Mouse (Mus musculus) CD4-positive, CD25-positive, alpha-beta regulatory T cell, adult 2 months (primary cell): ENCODE results near the gene Scnm1.

Experiments used
- DNase-seq: peaks from one replicate; pipeline ENCODE4 v3.0.0-alpha.2; 2012; ENCODE audit warnings: low read depth, low spot score

Scnm1 gene

DNA sequence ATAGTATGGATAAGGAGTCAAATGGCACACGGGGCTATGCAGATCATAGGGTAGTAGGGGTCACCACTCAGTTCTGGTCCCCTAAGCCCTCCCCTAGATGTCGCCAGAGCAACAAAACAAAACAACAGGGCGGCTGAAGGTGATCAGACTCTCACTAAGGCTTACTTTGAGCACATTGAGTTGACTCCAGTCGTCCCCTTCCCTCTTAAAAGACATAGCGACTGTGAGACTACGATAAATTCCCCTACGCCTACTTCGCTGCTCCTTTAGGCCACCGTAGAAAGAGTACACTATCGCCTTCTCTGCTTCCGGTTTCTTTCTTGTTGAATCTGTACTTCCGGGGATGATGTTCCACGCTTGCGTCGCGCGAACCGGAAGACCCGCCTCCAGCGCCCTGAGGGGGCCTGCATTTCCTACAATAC, at the start of gene Scnm1, which contains the start of gene Lysmd1:
Gene Scnm1, minus strand, starts transcription at position 332 of the 422 bp plus-strand sequence.
Gene Lysmd1, plus strand, starts transcription at position 409 of the 422 bp plus-strand sequence.
- peak; percentile 96 for DNase-seq

DNA sequence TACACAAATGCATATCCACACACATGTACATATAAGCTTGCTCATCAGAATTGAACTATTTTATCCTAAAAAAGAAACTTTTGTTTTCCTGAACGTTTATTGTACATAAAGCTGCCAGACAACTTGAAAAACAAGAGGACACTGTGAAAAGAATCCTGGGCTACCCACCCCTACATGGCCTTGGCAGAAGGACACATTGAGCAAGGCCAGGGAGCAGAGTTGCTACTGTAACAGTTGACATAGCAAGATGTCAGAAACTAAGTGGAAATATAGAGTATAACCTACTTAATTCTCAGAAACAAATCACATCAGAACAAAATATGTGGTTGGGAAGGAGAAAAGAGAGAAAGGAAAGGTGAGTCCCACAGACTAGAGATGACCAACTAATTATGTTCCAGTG, 48.0 kb upstream of the Scnm1 start:
- no peak for DNase-seq

DNA sequence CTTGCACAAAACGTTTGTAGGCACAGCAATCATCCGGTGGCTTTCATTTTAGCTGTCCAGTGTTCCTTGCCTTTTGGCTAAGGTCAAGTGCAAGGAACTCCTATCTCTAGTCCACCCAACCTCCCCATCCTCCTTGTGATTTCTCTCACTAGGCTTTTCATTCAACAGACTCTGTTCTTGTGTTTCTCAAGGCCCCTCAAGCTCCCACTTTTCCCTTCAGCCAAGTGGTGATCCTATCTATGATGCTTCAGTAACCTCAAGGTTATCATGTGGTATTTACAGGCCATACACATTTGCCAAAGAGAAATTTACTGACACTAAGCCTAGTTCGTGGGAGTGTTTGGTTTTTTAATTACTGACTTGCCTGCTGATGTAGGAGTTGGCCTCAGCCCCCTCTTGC, 46.1 kb upstream of the Scnm1 start:
- DNase-seq = no peak

DNA sequence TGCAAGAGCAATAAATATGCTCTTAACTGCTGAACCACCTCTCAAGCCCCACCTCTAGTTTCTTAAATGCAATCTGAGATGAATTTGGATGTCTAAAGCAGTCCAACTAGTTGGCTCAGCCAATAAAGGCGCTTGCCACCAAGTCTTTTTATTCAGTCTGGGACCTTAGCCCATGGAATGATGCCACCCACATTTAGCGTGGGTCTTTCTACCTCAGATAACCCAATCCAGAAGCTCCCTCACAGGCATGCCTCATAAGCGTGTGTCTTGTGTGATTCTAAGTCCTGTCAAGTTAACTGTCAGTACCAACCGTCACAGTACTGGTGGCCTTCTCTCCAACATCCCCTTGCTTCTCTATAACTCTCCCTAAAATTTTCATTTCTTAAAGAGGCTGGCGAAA, 45.1 kb upstream of the Scnm1 start:
- DNase-seq = no peak

DNA sequence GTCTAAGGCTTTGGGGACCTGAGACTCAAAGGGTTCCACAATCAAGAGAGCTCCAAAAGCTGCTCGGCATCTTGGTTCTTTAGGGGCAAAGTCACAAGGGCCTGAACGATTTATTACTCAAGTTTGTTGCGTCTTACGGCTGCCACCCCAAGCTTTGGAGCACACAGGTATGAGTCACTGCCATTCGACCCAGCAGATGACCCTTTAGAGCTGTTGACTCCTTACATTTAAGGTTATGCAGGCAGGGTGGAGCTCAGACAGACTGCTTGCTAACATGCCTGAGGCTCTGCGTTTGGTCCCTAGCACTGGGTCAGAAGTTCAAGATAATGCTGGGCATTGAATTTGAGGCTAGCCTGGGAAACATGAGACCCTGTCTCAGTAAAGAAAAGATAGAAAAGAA, 43.8 kb upstream of the Scnm1 start:
- no peak for DNase-seq

DNA sequence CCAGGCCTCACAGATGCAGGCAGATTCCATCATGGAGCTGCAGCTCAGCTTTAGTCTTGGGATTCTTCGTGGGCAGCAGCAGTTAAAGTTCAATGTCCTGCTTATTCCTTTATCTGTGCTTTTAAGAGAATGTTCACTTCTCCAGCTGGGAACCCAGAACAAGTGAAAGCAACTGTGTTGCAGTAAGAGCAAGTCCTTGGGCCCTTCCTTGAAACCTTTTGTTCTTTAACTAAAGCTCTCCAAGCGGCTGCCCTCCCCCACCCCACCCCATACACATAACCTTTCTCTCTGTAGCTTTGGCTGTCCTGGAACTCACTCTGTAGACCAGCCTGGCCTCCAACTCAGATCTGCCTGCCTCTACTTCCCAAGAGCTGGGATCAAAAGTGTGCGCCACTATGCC, 42.7 kb upstream of the Scnm1 start:
- no peak for DNase-seq

DNA sequence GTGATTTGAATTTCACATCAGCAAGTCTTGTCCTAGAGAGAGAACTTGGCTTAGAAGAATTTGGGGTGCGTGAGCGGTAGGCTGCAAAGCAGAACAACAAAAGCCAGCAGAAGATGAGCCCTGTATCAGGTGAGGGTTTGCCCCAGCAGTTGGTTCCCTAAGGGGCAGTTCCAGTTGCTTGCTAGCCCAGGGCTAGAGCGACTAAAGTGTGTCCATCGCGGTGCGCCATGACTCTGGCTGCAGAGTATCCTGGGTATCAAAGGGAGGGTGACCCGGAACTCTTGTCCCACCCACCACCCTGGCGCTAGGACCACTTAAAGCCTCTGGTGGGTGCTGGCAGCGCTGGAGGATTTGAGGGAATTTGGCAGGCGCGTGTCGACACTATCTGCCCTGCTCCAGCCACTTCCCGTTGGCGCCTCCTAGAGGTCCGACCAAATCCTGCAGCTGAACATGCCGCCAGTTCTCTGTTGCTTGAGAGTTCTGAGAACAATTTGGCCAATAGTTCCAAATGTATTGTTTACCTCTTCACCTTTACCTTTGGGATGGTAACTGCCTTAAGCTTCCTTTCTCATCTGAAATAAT, 40.3 kb upstream of the Scnm1 start:
- peak; percentile 91 for DNase-seq

DNA sequence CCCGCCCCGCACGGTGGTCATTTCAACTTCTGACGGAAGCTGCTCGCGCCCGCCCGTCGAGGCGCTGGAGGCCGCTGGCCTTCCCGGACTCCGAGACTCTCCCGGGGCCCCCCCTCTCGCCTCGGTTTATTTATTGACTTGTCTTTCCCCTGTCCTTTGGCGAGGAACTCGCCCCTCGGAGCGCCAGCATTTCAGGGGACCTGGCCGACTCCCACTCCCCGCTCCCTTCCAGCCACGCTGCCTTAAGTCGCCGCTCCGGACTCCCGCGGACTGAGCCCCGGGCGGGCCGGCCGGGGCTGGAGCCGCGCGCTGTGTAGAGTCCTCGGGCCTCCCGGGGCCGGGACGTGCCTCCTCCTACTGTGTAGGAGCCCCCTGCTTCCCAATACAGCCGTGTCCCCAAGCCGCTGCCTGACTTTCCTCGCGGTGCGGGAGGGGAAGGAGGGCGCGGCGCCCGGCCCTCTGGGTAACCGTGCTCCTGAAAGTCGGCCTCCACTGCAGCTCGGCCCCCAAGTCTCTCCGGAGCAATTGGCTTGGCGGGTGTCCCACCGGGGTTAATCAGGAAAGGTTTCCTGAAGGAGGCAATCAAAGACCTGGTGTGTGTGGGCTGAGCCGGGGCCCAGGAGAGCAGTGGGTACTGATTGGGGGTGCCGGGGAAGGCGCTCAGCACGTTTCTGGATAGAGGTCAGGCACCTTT, 39.6 kb upstream of the Scnm1 start:
- peak; percentile 35 for DNase-seq

DNA sequence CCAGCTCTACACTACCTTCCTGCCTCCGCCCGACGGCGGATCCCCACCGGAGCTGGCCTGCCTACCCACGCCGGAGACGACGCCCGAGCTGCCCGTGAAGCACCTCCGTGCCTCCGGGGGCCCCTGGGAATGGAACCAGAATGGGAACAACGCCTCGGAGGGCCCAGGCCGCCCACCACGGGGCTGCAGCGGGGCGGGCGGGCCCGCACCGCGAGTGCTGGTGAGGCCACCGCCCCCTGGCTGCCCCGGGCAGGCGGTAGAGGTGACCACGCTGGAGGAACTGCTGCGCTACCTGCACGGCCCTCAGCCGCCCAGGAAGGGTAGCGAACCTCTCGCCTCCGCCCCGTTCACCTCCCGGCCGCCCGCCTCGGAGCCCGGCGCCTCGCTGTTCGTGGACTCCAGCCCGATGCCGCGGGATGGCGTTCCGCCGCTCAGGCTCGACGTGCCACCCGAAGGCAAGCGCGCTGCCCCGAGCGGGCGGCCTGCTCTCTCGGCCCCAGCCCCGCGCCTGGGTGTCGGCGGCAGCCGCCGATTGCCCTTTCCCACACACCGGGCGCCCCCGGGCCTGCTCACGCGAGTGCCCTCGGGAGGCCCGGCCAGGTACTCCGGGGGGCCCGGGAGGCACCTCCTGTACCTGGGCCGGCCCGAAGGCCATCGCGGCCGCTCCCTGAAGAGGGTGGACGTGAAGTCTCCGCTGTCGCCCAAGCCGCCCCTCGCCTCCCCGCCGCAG, 38.9 kb upstream of the Scnm1 start:
- DNase-seq = peak; percentile 25

DNA sequence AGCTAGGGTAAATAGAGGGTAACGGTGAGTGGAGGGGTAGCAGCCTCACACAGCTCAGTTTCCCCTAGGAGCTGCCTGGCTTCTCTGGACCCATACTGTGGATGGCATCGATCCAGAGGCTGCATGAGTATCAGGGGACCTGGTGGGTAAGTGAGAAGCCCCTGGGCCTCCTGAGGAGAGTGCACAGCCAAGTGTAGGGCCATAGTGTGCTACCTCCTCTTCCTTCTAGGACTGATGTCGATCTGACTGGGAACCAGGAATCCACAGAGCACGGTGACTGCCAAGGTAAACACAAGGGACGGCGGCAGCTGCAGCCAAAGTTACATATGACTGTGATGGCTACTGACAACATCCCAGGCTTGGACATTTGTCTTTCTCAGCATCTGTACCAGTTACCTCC, 37.3 kb upstream of the Scnm1 start:
- no peak for DNase-seq

DNA sequence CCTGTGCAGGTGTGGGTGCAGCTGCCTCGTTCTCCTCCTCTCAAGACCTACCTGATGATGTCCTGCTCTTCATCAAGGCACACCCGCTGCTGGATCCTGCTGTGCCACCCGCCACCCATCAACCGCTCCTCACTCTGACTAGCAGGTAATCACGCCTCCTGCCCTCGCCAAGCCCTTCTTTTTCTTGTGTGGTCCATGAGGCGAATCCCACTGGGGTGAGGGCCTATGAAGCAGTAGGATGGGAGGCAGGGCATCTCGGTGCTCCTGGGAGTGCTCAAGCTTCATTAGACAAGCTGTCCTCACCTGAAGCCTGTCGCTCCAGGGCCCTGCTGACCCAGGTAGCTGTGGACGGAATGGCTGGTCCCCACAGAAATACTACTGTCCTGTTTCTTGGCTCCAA, 36.2 kb upstream of the Scnm1 start:
- no peak for DNase-seq

DNA sequence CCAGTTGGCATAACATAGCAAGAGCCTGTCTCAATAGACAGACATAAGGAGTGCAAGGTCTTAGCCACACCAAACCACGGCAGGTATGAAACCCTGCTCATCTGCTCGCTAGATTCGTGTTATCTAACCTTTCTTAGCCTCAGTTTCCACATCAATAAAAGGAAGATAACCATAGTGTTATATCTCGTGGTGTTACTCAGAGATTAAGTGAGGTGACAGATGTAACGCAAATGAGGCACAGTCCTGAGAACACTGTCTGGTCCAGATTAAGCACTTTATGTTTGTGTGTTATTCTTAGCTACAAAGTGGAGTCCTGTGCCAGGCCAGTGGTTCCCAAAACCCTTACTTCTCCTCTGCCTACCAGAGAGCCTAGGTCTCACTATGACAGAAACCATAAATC, 31.0 kb upstream of the Scnm1 start:
- DNase-seq = no peak

DNA sequence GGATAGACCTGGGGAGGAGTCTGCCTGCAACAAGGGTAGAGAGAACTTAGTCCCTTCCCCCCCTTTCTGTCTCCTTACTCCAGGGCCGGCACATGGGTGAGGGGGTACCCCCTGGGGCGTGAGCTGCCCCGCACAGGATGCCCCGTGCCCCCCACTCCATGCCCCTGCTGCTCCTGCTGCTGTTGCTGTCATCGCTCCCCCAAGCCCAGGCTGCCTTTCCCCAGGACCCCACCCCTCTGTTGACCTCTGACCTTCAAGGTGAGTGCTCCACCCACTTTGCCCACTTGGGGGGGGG, 30.4 kb upstream of the Scnm1 start:
- no peak for DNase-seq

DNA sequence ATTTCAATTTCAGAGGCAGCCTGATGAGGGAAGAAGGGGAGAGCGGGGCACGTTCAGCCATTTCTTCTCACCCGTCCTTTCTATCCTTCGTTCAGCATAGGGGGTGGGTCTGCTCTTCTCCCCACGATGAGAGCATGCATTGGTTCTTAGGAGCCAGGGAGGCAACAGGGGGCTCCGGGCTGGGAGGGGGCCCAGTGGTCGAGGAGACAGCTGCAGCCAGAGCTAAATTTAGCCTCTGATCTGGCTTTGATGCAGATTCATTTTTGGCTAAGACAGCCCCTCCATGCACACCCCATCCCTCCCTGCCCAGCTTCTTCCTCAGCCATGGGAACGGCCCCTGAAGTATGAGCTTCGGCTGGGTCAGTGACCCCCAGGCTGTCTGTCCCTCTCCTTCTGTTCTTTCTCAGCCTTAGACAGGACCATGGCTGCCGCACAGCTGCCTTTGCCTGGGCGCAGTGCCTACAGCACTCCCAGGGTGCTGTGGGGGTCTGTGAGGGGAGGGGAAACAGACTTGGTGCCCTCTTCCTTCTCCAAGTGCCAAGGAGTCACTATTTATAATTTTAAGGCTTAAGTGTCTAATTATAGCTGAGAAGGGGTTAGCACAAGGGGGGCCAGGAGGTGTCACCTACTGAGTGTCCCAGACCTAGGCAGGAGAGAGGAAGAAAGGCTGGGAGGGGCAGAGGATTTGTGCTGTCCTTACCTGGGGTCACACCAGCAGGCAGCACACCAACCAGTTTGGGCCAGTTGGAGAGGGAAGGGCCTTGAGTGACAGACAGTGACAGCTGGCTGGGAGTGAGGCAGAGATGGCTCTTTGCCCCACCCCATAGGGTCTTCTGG, 29.8 kb upstream of the Scnm1 start:
- DNase-seq = no peak

DNA sequence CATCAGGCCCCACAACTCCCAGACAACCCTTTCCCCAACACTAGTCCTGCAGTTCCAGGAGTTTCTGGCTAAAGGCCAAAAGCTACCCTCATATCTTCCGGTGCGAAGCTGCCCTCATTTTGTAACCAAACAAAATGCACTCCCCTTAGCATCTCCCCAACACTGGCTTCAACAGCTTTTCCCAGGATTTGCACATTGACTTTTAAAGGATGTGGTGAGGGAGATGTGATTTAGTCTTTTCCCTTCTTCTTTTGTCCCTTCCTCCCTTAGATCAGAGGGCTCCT, 28.5 kb upstream of the Scnm1 start:
- no peak for DNase-seq

DNA sequence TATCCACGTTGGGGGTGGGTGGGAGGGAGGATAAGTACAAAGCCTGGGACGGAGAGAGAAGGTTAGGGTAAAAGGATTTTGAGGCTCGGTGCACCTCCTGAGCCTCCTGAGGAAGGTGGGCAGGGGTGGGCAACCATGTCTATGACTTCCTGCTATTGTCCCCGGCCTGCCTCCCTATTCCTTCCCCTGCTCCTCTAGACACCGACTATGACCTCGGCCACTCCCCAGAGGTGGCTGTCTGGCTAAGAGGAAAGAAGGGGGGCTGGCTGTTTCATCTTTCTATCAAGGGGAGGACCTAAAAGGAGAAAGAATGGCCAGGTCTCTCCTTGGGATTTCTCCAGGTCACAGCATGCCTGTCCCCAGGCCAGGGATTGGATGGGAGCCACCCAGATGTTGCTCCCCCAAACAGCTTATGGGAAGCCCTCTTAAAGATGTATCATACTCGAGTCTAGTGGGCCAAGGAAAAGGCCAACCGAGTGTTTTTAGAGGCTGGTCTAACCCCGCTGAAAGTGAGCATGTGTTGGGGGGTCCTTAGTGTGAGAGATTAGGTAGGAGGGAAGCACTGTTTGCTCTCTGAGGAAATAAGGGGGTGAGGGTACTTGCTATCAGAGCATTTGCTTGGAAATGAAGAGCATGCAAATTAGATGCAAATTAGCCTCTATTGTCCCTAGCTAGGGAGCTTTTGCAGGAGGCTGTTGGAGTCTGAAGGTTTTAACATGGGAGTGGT, 28.0 kb upstream of the Scnm1 start:
- no peak for DNase-seq

DNA sequence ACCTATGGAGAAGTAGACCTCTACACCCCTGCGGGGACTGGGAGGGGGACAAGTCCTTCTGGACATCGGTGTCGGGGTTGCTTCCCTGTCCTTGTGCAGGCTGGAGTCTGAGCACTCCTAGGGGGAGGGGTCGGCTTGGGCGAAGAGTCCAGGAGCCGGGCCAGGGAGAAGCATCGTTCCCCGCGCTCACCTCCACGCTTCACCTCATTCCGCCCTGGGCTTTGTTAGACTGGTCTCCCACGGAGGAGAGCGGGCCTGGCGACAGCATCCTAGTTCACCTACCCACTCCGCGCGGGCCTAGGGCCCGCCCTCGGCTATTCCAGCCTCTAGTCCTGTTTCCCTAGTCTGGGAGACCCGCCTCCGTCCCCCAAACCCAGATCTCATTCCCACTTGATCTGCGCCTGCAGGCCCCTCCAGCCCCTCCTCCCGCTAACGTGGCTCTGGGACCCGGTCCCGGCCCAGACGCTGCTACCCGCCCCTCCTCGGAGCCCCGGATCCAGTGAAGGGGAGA, 27.3 kb upstream of the Scnm1 start:
- peak; percentile 25 for DNase-seq

DNA sequence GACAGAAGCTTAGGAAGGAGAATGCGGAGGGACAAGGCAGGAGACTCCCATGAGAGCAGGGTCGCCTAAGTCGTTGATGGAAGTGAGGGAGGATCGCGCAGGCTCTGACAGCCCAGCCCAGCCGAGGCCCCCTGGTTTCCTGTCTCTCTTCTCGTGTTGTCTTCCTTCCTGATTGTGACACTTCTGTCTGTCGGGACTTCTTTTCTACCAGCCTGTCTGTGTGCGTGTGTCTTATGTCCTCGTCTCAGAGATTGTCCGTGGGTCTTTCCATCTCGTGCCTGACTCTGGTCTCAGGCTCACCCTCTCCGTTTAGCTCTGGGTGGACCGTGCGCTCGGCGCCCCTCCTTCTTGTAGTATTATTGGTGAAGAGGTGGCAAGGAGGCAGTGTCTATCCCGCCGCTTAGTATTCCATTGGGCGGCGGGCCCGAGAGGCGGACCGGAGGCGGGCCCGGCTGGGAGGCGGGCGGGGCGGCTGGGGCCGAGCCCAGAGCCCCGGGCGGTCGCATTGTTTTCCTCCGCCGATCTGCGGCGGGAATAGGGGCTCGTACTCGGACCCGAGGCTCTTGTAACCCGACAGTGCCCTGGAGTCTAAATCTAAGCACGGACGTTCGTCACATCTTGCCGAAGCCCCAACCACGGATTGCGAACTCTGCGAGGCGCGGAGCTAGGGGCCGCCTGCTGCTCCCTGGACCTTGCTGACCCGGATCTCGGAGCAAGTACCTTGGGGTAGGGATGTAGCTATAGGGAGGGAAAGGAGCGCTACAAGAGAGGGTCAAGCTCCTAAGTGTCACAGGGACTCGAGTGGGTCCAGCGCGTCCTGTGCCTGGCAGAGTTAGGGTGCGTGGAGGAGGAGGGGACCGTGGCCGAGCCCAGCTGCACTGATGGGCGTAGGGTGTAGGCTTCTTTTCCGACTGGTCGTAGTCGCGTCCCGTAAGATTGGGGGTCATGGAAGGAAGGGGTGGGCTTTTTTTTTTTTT, 26.5 kb upstream of the Scnm1 start, which contains the start of gene Sema6c:
Gene Sema6c, plus strand, starts transcription at position 471 of the 977 bp plus-strand sequence.
- DNase-seq = peak; percentile 90

DNA sequence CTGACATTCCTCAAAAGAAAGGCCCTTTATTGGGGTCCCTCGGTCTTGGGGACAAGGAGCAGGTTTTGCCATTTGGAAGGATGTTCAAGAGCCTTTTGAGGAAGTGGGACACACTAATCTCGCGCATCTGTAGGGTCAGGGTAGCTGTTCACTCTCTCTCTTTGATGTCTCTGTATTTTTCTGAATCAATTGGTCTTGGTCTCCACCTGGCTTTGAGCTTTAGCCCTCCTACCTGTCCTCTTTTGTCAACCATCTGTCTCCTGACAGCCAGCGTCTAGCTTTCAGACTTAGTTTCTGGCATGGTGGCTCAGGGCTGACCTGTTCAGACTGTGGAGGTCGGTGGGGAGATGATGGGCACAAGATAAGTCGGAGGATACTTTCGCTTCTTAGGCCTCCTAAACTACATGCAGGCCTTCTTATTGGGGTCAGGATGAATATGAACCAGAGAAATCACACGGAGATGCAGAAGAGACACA, 25.7 kb upstream of the Scnm1 start:
- DNase-seq = no peak

DNA sequence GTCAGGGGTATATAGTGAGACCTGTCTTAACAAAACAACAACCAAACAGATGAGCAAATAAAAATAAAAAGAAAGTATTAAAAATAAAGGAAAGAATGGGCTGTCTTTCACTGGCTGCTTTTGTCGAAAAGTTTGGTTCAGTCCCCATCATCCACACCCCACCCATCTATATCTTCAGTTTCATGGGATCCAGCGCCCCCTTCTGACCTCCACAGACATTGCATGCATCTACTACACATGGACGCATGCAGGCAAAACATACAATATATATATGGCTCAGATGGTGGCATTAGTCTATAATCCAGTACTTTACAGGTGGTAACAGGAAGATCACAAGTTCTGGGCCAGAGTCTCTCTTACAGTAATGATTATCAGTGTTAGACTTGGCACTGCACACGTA, 20.1 kb upstream of the Scnm1 start:
- peak; percentile 86 for DNase-seq
